Mouse (Mus musculus) hindbrain, embryonic 10.5 days (tissue): ENCODE results near the gene Gm29427. TPM values are rescaled to one million over a fixed set of nuclear protein-coding genes. Genes with fewer than 3 reads are reported as not detected.

Experiments
- DNase-seq: peaks from one replicate; pipeline ENCODE4 v3.0.0-alpha.2; 2017; ENCODE audit warnings: low spot score
- H3K27ac ChIP-seq: fragments of 300-500 bp; sonication (generic); 2 replicates; pipeline ENCODE4 v1.5.1; 2016; ENCODE audit warnings: mild to moderate bottlenecking, moderate library complexity
- H3K27me3 ChIP-seq: fragments of 300-500 bp; sonication (generic); 2 replicates; pipeline ENCODE4 v1.6.1; 2016; ENCODE audit warnings: mild to moderate bottlenecking; ENCODE audit not compliant: poor library complexity, insufficient read depth, severe bottlenecking
- H3K36me3 ChIP-seq: fragments of 300-500 bp; sonication (generic); 2 replicates; pipeline ENCODE4 v1.6.1; 2016; ENCODE audit warnings: mild to moderate bottlenecking, moderate library complexity
- H3K4me1 ChIP-seq: fragments of 300-500 bp; sonication (generic); replicated peaks from 2 replicates; pipeline ENCODE4 v1.6.1; 2016; ENCODE audit warnings: mild to moderate bottlenecking
- H3K4me3 ChIP-seq: fragments of 300-500 bp; sonication (generic); 2 replicates; pipeline ENCODE4 v1.5.1; 2016; ENCODE audit warnings: mild to moderate bottlenecking, moderate library complexity
- H3K9me3 ChIP-seq: fragments of 300-500 bp; sonication (generic); 2 replicates; pipeline ENCODE4 v1.6.1; 2016; ENCODE audit warnings: mild to moderate bottlenecking, moderate library complexity
- WGBS: fragments of 180-500 bp; shearing (Covaris S2); methylation state at CpG from one replicate; pipeline ENCODE4 v1.1.7; 2016; 5-methylcytosine and 5-hydroxymethylcytosine counted together
- polyA plus RNA-seq: library from polyadenylated mRNA; unstranded; fragments of >200 nt; fragmentation: Nextera tagmentation; extraction: Ambion mirVana; gene quantifications from 2 replicates; pipeline ENCODE4 v1.2.1, GENCODE M21; 2016

The Gm29427 gene
- not detected in 2 replicates for polyA plus RNA-seq

GRCm38 (mm10) chr1:130715561-130716217 lies at the start of gene Gm29427:
Gm29427 (minus strand) TSS chr1:130715799.
- WGBS: under 1% methylated on average over 38 of the region's 38 CpGs
- peaks cover 14% of the 10 kb centered on the region for H3K27me3 ChIP-seq
- peaks cover 39% of the 10 kb centered on the region for H3K4me1 ChIP-seq
- peak; percentile 87 for DNase-seq
- peaks cover 19% of the 10 kb centered on the region for H3K36me3 ChIP-seq
- H3K9me3 ChIP-seq: no peaks in the 10 kb centered on the region
- peak within 1 kb of the TSS; percentile 94 for H3K4me3 ChIP-seq
- H3K27ac ChIP-seq: peak within 1 kb of the TSS; percentile 97

DNA sequence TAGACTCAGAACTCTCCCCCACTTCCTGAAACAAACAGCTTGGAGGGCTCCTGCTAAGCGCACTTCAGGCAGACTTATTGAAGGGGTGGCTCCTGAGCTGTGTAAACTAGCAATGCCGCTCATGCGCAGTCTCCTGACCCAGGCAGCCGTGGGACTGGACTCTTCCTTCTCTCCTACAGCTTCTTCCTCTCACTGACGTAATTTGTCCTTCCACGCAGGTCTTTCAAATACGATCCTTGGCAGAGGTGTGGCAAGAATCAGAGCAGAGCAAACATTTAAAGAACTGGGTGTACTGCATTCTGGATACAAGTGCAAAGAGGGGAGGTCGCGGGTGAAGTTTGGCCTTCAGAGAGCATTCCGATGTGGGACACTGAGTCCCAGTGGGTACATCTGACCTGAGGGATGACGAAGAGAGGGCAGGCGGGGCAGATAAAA lies 48.4 kb upstream of the Gm29427 start:
- 86% methylated on average over 12 of the region's 12 CpGs for WGBS
- Histone ChIP-seq H3K27me3 (no peaks in the 10 kb centered on the region), H3K4me1 (no peaks in the 10 kb centered on the region), H3K9me3 (no peaks in the 10 kb centered on the region), H3K36me3 (no peaks in the 10 kb centered on the region), H3K4me3 (no peak overlapping the region), H3K27ac (no peak overlapping the region)
- DNase-seq: no peak

DNA sequence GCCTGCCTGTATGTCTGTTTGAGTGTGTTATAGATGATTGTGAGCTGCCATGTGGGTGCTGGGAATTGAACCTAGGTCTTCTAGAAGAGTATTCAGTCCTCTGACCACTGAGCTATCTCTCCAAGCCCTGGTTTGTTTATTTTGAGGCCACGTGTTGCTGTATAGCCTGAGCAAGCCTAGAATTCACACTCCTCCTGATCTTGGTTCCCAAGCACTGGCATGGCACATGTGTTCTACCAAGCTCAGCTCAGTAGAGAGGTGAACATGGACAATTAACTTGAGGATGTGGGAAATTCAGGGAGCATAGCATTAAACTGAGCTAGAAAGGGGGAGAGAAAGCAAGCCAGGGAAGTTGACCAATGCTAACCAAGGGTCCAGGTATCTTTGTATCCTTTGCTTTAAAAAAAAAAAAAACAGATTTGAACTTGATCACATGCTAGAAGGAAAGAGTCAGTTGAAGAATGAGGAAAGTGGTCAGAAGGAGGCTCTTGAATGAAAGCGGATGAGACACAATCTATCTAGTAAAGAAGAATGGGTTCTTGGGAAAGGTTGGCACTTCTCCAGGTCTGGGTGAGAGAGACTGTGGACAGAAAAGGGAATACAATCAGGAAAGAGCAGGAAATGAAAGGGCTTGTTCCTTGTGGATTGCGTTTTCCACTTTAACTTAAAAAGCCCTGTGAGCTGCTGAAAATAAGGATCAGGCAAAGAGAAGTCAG lies 46.6 kb upstream of the Gm29427 start:
- Histone ChIP-seq H3K27ac (no peak overlapping the region), H3K36me3 (no peaks in the 10 kb centered on the region), H3K4me3 (no peak overlapping the region), H3K4me1 (no peaks in the 10 kb centered on the region), H3K27me3 (no peaks in the 10 kb centered on the region), H3K9me3 (no peaks in the 10 kb centered on the region)
- no peak for DNase-seq
- 86% methylated on average over 3 of the region's 3 CpGs for WGBS

DNA sequence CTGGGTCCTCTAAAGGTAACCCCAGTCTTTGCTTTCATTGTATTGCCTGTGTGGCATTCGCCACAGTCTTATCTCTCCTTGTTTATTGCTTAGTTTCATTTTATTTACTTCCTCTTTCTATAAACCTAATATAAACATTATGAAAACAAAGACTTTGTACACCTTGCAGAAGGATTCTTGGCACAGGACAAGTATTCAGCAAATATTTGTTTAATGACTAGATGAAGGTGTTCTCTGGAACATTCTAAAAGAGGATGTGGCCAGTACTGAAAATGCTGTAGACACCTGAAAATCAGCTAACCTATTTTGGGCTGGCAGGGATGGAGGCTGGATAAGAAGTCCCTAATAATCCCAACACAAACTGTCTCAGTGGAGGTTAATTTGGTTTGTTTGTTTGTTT lies 46.0 kb upstream of the Gm29427 start:
- Histone ChIP-seq H3K36me3 (no peaks in the 10 kb centered on the region), H3K4me3 (no peak overlapping the region), H3K9me3 (no peaks in the 10 kb centered on the region), H3K27me3 (no peaks in the 10 kb centered on the region), H3K27ac (no peak overlapping the region), H3K4me1 (no peaks in the 10 kb centered on the region)
- WGBS: 85% methylated on average over 1 of the region's 1 CpGs
- no peak for DNase-seq

- WGBS: 82% methylated on average over 9 of the region's 9 CpGs
- Histone ChIP-seq H3K27ac (no peak overlapping the region), H3K9me3 (no peaks in the 10 kb centered on the region), H3K36me3 (no peaks in the 10 kb centered on the region), H3K4me3 (no peak overlapping the region), H3K4me1 (no peaks in the 10 kb centered on the region), H3K27me3 (no peaks in the 10 kb centered on the region)
- no peak for DNase-seq
Measured at GRCm38 (mm10) chr1:130759689-130760088, 44.1 kb upstream of the Gm29427 start.

DNA sequence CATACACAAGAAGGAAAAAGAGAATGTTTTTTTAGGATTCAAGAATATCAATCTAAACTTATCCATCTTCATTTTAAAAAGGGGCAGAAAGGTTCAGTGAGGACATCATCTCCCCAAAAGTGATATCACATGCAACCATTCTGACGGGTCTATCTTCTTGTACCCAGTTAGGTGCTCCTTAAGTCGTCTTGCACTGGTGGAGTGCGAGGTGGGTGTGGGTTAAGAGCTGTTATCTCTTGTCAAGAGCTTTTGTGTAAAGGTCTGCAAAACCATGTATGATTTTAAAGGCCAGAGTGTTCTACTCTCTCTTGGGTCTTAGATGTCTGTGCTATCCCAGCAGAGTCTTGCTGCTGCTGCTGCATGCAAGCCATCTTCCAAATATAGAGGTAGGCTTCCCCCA lies 31.2 kb upstream of the Gm29427 start:
- no peak for DNase-seq

DNA sequence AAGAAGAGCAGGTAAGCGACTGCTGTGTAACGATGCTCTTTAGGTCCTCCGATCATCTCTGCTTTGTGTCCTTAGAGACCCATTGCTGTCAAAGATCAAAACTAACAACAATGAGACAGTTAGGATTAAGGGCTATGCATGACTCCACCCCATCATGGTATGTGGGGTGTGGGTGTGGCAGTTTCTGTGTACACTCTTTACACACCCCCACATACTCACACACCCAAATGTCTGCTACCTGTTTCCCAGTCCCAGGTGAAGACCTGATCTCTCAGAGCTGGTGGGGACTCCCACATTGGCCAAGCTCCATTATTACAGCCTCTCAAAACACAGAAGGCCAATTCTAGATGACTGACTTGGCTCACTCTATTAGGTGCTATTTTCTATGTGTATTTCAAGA lies 30.0 kb upstream of the Gm29427 start:
- 96% methylated on average over 3 of the region's 3 CpGs for WGBS

More for the DNA sequence above, 31.2 kb upstream of the Gm29427 start:
- Histone ChIP-seq H3K4me1 (0 out of 2 replicates have a peak, but pooled peaks cover 4% of the 10 kb centered on the region), H3K9me3 (no peaks in the 10 kb centered on the region), H3K27ac (no peak overlapping the region), H3K4me3 (no peak overlapping the region), H3K27me3 (no peaks in the 10 kb centered on the region), H3K36me3 (no peaks in the 10 kb centered on the region)
- WGBS: 89% methylated on average over 3 of the region's 3 CpGs

GRCm38 (mm10) chr1:130744961-130745360 lies 29.4 kb upstream of the Gm29427 start:
- WGBS: 90% methylated on average over 5 of the region's 5 CpGs
- H3K27ac ChIP-seq: no peak overlapping the region
- H3K4me1 ChIP-seq: peaks cover 12% of the 10 kb centered on the region; the same call in 1 of the 2 replicates
- DNase-seq: no peak
- H3K36me3 ChIP-seq: no peaks in the 10 kb centered on the region
- no peak overlapping the region for H3K4me3 ChIP-seq
- H3K9me3 ChIP-seq: no peaks in the 10 kb centered on the region
- no peaks in the 10 kb centered on the region for H3K27me3 ChIP-seq

More for the DNA sequence above, 30.0 kb upstream of the Gm29427 start:
- peaks cover 12% of the 10 kb centered on the region; the same call in 1 of the 2 replicates for H3K4me1 ChIP-seq
- H3K27me3 ChIP-seq: no peaks in the 10 kb centered on the region
- H3K9me3 ChIP-seq: no peaks in the 10 kb centered on the region
- H3K27ac ChIP-seq: no peak overlapping the region
- no peak overlapping the region for H3K4me3 ChIP-seq
- DNase-seq: no peak
- H3K36me3 ChIP-seq: no peaks in the 10 kb centered on the region

DNA sequence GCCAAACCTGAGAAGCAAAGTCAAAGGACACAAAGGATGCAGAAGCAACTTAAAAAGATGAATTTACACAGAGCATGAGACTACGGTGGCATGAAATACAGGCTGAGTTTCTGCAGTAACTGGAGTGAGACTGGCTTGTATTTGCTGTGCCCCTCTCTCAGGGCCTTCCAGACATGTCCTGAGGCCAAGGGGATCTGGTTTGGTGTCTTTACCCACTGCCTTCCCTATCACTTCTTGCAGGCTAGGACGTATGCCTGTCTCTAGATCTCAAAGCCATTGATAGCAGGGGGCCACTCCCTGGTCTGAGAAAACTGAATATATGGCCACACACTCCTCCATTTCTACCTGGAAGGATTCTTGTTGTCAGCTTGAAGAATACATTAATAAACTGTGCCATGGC lies 28.6 kb upstream of the Gm29427 start:
- Histone ChIP-seq H3K4me1 (peaks cover 12% of the 10 kb centered on the region; the same call in 1 of the 2 replicates), H3K9me3 (no peaks in the 10 kb centered on the region), H3K27ac (no peak overlapping the region), H3K4me3 (no peak overlapping the region), H3K36me3 (no peaks in the 10 kb centered on the region), H3K27me3 (no peaks in the 10 kb centered on the region)
- no peak for DNase-seq
- WGBS: 84% methylated on average over 2 of the region's 2 CpGs

- H3K9me3 ChIP-seq: no peaks in the 10 kb centered on the region
- no peak for DNase-seq
- peak overlapping the region; percentile 50; the same call in 1 of the 2 replicates for H3K27ac ChIP-seq
- H3K4me1 ChIP-seq: peaks cover 12% of the 10 kb centered on the region; the same call in 1 of the 2 replicates
- H3K4me3 ChIP-seq: no peak overlapping the region
- no peaks in the 10 kb centered on the region for H3K36me3 ChIP-seq
- WGBS: 90% methylated on average over 1 of the region's 1 CpGs
- no peaks in the 10 kb centered on the region for H3K27me3 ChIP-seq
Measured at GRCm38 (mm10) chr1:130743775-130744174, 28.2 kb upstream of the Gm29427 start.

DNA sequence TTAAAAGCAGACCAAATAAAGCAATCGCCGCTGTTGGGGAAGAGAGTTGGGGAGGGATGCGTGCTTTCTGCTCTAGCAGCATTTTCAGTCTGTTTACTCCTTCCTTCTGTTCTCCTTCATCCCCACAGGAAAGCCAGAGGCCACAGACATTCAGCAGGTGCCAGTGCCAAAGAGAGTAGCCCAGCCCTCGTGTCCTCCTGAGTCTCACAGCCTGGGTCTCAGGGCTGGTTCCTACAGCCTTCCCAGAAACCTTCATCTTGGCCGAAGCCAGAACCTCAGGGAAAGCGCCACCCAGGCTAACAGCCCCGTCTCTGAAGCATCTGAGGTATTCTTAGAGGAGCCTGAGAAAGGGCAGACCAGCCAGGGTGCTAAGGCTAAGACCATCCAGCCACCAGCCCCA lies 26.6 kb upstream of the Gm29427 start:
- no peaks in the 10 kb centered on the region for H3K36me3 ChIP-seq
- 88% methylated on average over 7 of the region's 7 CpGs for WGBS
- H3K27me3 ChIP-seq: no peaks in the 10 kb centered on the region
- DNase-seq: no peak
- H3K4me3 ChIP-seq: no peak overlapping the region
- peaks cover 18% of the 10 kb centered on the region for H3K4me1 ChIP-seq
- H3K27ac ChIP-seq: peak overlapping the region; percentile 70
- H3K9me3 ChIP-seq: no peaks in the 10 kb centered on the region

DNA sequence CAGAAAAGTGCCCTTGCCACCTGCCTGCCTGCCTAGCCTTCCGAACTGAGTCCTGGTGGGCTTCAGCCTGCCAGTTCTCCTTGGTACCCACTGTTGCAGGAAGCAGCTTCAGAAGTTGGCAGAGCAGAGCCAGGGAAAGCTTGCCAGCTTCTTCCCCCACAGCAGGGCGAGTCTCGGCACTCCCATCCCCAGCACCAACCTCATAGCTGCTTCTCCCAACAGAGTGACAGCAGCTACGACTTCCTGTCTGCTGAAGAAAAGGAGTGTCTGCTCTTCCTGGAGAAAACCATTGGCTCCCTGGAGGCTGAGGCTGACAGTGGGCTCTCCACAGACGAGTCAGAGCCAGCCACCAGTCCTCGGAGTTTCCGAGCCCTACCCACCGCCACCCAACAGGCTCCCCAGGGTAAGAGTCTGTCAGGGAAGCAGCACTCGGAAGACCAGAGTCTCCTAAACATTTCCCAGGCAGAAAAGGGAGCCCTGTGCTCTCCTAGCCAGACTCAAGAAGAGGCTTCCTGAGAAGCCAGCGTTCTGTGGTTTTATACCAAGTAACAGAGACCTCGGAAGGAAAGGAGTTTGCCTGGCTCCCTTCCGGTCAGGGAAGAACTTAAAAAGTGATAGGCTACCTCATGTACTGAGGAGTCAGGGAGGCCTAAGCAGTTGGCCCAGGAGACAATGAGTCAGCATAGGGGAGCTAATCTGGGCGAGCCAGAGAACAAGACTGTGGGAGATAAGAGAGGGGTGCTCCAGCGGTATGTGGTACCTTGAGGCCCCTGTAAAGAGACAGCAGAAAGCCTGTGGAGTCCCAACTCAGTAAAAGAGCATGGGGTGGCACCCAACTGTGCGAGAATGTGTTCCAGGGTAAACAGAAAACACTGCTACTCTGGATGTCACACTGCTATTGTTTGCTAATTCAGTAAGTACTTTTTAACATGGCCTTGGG lies 25.5 kb upstream of the Gm29427 start:
- no peak for DNase-seq
- Histone ChIP-seq H3K27ac (peak overlapping the region; percentile 19; the same call in 1 of the 2 replicates), H3K4me1 (peaks cover 19% of the 10 kb centered on the region), H3K36me3 (no peaks in the 10 kb centered on the region), H3K27me3 (no peaks in the 10 kb centered on the region), H3K9me3 (no peaks in the 10 kb centered on the region), H3K4me3 (no peak overlapping the region)
- 54% methylated on average over 15 of the region's 15 CpGs for WGBS
